Mouse (Mus musculus): ENCODE measurements around the gene Ankle2.

- TF ChIP-seq CTCF (IDR thresholded peaks at IDR 0.05; ENCODE audit: low read depth) (no peak), EP300 (IDR thresholded peaks at IDR 0.05; ENCODE audit: low read depth) (no peak)
Observed at GRCm38 (mm10) chr5:110287084-110287475, 56.3 kb downstream of the Ankle2 start.

All from liver, embryonic 14.5 days (tissue).